Mouse (Mus musculus) heart, postnatal 4 days (tissue): ENCODE measurements around the gene Hsd17b13. TPM values are rescaled to one million over a fixed set of nuclear protein-coding genes. Genes with fewer than 3 reads are reported as not detected.
"Not testable (repeated sequence)": the region's sequence is repeated elsewhere in the genome, so short reads cannot be mapped to it uniquely, and the experiment has no call there.

Experiments used
- DNase-seq: peaks from one replicate; pipeline ENCODE4 v3.0.0; 2021
- total RNA-seq, 2 experiments: library from RNA; stranded (reverse); gene quantifications; 2 replicates each; pipeline ENCODE4 v1.2.3; 2021

Hsd17b13 gene
- total RNA-seq, 2 experiments from 2014 or later, result 0.26 TPM; not detected in 1

GRCm38 (mm10) chr5:103980705-103981560 is 3.7 kb upstream of the Hsd17b13 start:
- no peak for DNase-seq

GRCm38 (mm10) chr5:103977907-103978570 is 829 bp upstream of the Hsd17b13 start:
- no peak for DNase-seq

- DNase-seq, result no peak
These were observed 1.5 kb downstream of the Hsd17b13 start for GRCm38 (mm10) chr5:103975736-103976135.

DNA sequence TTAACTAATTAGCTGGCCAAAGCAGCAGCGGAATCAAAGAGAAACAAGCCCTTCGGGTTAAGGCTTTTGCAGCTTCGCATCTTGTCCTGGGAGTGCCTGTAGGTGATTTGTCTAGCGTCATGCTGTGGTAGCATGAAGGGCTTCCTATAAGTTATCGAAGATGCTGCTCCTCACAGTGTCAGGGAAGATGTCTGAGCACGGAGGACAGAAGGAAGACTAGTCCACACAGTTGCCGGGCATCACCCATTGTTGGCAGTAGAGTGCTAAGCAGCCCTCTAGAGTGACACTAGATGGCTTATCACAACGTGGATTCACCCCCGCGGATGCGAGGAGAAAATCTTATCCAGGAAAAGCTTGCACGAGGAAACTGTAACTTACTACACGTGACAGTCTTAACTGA is 4.4 kb downstream of the Hsd17b13 start:
- DNase-seq, result no peak

- DNase-seq, result no peak
These were observed 4.8 kb downstream of the Hsd17b13 start for GRCm38 (mm10) chr5:103972379-103972778.

- DNase-seq, result no peak
These were observed 6.2 kb downstream of the Hsd17b13 start for GRCm38 (mm10) chr5:103971051-103971450.

- no peak for DNase-seq
These were observed 14.2 kb downstream of the Hsd17b13 start for GRCm38 (mm10) chr5:103962935-103963429.

GRCm38 (mm10) chr5:103954638-103955037 is 22.6 kb downstream of the Hsd17b13 start:
- no peak for DNase-seq

DNA sequence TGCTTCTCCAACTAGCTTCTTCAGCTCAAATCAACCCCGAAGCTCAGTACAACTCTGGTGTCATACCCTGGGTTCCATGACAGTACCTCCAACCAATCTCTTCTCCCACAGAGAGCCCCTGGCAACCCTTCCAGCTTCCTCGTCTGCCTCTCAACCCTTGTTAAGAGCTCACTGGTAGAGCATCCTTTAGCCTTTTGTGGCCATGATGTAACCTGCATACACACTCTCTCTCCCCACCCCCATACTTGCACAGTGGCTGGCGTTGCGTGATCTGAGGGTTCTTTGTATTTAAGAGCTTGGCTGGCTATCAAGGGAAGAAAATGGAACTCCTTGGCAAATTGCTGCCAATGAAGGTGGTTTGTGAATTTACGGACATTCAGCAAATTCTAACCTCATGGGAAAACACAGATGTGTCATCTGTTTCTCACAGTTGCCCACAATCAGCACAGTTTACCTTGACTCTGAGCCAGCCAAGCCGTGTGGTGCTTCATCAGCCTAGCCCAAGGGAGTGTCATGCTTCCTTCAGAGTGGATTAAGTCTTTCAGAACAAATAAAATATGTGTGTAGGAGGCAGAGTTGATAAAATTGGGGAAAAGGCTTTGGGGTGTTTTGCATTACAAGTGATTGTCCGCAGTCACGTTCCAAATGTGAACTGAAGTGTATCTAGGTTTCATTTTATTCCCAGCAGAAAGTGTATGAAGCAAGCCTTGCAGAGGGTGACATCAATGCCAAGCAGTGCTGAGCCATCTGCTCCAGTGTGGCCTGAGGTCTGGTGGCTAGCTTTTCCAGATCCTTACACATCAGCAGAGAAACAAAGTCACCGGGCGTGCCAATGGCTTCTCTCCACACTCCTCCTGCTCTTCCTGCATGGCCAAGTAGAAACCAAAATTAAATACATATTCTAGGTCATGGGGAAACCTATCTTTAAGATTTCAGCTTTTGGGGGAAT is 23.8 kb downstream of the Hsd17b13 start:
- DNase-seq, result peak; percentile 23

- not testable (repeated sequence) for DNase-seq
These were observed 27.1 kb downstream of the Hsd17b13 start for GRCm38 (mm10) chr5:103950138-103950537.

DNA sequence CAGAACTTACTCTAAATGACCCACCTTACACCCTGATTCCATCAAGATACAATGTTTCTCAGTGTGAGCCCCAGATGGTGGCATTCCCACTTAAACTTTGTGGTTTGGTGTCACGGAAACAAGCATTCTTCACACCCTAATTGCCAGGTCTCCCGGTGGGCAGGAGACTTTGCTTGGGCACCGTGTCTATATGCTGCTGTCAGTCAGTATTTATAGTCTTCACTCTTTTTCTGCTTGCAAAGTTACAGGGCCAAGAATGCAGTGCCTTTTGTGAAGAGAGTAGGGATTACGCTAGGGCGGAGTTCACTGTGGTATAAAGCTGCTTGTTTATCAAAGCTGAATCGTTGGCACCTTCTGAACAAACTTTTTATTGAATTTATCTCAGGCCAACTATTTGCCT is 34.0 kb downstream of the Hsd17b13 start:
- no peak for DNase-seq

DNA sequence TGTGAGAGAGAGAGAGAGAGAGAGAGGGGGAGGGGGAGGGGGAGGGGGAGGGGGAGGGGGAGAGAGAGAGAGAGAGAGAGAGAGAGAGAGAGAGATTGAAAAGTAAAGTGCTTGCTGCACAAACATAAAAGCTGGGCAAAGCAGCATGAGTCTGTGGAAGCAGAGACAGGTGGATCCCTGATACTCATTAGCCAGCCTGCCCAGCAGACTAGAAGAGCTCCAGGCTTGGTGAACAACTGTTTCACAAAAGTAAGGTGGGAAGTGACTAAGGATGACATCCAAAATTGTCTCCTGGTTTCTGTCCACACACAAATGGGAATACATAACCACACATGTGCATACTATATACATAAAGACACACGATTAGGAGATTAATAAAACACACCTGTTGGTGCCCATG is 37.4 kb downstream of the Hsd17b13 start:
- DNase-seq, result no peak

DNA sequence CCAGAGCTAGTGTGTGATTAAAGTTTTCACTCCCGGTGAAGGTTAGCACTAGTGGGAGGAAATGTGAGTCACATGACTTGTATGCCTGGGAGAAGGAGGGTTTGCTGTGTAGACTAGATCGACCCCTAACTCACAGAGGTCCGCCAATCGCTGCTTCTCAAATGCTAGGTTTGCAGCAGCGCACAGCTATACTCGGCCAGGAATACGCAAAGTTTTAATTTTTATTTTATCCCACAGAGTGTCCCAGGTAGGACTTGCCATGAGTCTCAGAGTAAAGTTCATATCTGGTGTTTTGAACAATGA is 37.9 kb downstream of the Hsd17b13 start:
- no peak for DNase-seq

- no peak for DNase-seq
These were observed 38.5 kb downstream of the Hsd17b13 start for GRCm38 (mm10) chr5:103938547-103939349.

- peak; percentile 26 for DNase-seq
These were observed 40.2 kb downstream of the Hsd17b13 start for GRCm38 (mm10) chr5:103936906-103937589.

GRCm38 (mm10) chr5:103931924-103932323 is 45.3 kb downstream of the Hsd17b13 start:
- not testable (repeated sequence) for DNase-seq

DNA sequence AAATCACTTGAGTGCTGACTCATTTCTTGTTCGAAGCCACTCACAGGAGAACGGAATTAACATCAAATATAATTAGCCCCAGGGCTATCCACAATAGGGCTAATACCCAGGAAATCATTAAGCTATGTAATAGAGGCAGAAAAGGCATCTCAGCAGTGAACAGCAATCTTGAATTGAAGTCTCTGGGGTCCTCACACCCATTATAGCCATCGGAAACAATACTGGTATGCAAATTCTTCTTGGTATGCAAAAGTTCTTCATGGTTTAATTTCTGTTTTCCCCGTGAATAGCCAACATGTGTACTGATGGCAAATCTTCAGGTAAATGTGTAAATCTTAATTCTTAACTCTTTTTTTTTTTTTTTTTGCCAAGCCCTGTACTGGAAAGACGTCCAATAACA is 46.7 kb downstream of the Hsd17b13 start:
- no peak for DNase-seq

DNA sequence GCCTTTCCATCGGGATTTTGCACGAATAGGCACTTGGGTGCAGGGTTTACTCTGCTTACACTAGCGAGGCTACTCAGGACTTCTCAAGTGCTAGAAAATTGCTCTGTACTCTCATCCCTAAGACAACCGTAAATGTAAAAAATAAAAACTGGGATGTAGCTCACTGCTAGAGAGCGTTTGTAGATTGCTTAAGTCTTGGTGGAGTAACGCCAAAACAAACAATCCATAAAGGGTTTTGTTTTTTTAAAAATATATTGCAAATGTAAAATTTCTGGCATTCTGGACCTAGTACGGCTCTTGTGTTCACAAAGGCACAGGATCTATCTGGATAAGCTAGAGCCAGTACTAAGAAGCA is 49.0 kb downstream of the Hsd17b13 start:
- no peak for DNase-seq

DNA sequence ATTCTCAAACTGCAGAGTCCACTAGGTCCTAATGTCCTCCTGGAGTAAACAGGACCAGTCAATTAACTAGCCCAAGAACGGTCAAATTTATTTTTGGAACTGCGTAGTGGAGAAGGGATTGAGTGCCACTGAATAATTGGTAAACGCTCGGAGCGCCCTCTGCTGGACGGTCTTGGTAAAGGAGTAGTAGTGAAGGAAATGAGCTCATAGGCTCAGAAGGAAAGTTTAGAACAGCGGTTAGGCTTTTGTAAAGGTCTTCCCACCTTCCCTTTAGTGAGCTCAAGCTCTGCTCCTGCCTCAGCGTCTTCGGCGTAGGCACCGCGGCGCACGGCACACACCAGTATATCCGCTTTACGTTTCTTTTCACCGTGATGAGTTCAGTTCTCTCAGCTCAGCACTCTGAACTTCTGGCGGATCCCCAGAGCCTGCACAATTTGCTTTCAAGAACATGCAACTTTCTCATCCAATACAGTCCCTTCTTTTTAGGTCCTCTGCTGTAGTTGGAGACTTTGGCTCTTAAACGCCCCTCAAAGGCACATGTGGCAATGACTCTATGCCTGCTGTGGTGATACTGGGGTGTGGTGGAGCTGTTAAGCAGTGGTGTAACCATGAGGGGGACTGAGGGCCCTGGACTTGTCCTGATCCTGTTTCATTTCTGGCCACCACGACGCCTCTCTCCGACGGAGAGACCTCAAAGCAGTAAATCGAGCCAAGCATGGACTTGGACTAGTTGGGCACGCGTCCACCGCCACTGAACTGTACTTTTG is 49.6 kb downstream of the Hsd17b13 start:
- DNase-seq, result peak; percentile 97

GRCm38 (mm10) chr5:103926398-103926797 is 50.8 kb downstream of the Hsd17b13 start:
- no peak for DNase-seq
